Mouse (Mus musculus): ENCODE data around the gene Ggt1. TPM values are rescaled to one million over a fixed set of nuclear protein-coding genes. Genes with fewer than 3 reads are reported as not detected.
A peak's percentile ranks its signal among the peaks of the same experiment; 100 is the strongest.

Gene Ggt1
- polyA plus RNA-seq, 1 experiment from 2014 or later = 1.7 TPM

GRCm38 (mm10) chr10:75627490-75627889, 66.1 kb downstream of the Ggt1 start:
- Histone ChIP-seq H3K4me2 (replicated peaks) (no peak overlapping the region), H3K9me3 (ENCODE audit: control insufficient read depth, low read length) (no peaks in the 10 kb centered on the region), H3K4me1 (replicated peaks; ENCODE audit: control insufficient read depth, insufficient read depth, low read length) (no peaks in the 10 kb centered on the region), H3K27me3 (ENCODE audit: control insufficient read depth, insufficient read depth, low read length) (no peaks in the 10 kb centered on the region), H3K27ac (no peak overlapping the region), H3K9ac (no peak overlapping the region), H3K36me3 (replicated peaks; ENCODE audit: control insufficient read depth, insufficient read depth) (no peaks in the 10 kb centered on the region), H3K4me3 (replicated peaks; ENCODE audit: low read length) (no peak overlapping the region)
- ATAC-seq (ENCODE audit: low FRiP score) = no peak
- DNase-seq (ENCODE audit: low spot score) = no peak
- WGBS = 85% methylated on average over 3 of the region's 3 CpGs

- ATAC-seq (ENCODE audit: low FRiP score) = no peak
- DNase-seq (ENCODE audit: low spot score) = no peak
- Histone ChIP-seq H3K36me3 (replicated peaks; ENCODE audit: control insufficient read depth, insufficient read depth) (no peaks in the 10 kb centered on the region), H3K27ac (no peak overlapping the region), H3K4me1 (replicated peaks; ENCODE audit: control insufficient read depth, insufficient read depth, low read length) (no peaks in the 10 kb centered on the region), H3K9ac (no peak overlapping the region), H3K9me3 (ENCODE audit: control insufficient read depth, low read length) (no peaks in the 10 kb centered on the region), H3K4me2 (replicated peaks) (no peak overlapping the region), H3K4me3 (replicated peaks; ENCODE audit: low read length) (no peak overlapping the region), H3K27me3 (ENCODE audit: control insufficient read depth, insufficient read depth, low read length) (no peaks in the 10 kb centered on the region)
- WGBS = 40% methylated on average over 5 of the region's 5 CpGs
These were observed 71.2 kb downstream of the Ggt1 start for GRCm38 (mm10) chr10:75632633-75633032.

DNA sequence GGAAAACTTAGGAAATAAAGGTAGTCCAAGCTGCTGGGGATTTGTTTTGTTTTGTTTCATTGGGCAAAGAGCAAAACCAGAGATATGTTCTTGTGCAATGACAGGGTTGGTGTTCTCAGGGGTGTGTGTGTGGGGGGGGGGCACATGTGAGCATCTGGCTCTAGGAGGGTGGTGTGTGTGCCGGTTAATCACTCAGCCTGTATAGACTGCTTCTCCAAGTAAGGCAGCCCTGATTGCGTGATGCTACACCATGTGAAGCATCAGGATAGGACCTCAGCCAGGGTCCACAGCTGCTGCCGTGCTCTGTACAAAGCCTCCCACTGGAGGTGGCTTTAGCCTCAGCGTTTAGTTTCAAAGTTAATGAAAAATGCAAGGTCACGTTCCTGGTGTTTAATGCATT, 71.6 kb downstream of the Ggt1 start:
- Histone ChIP-seq H3K36me3 (replicated peaks; ENCODE audit: control insufficient read depth, insufficient read depth) (no peaks in the 10 kb centered on the region), H3K27ac (no peak overlapping the region), H3K9me3 (ENCODE audit: control insufficient read depth, low read length) (no peaks in the 10 kb centered on the region), H3K9ac (no peak overlapping the region), H3K4me1 (replicated peaks; ENCODE audit: control insufficient read depth, insufficient read depth, low read length) (no peaks in the 10 kb centered on the region), H3K27me3 (ENCODE audit: control insufficient read depth, insufficient read depth, low read length) (no peaks in the 10 kb centered on the region), H3K4me3 (replicated peaks; ENCODE audit: low read length) (no peak overlapping the region), H3K4me2 (replicated peaks) (no peak overlapping the region)
- 69% methylated on average over 5 of the region's 5 CpGs for WGBS
- DNase-seq (ENCODE audit: low spot score) = no peak
- no peak for ATAC-seq (ENCODE audit: low FRiP score)

DNA sequence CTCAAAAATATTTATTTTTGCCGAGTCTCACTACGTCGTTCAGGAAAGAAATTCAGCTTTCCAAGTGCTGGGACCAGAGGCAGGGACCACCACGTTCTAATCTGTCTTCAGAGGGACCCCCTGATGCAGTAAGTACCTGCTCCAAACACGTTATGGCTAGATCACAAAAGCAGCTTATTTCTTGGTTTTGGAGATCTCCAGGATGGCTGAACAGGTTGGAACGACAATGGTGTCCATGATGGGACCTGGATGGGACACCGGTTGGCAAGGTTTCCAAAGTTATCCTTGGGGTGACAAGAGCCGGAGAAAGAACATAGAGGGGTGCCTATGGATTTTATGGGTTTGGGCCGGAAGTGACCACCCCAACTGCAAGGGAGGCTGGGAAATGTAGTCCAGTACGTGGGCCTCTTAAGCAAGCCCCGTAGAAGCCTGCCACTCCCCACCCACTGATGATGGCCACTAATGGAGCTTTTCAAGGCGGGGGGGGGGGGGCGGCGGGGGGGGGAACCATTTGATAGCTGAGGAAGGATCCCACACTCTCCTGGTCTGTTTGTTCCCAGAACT, 72.3 kb downstream of the Ggt1 start:
- WGBS = 78% methylated on average over 14 of the region's 14 CpGs
- Histone ChIP-seq H3K9me3 (ENCODE audit: control insufficient read depth, low read length) (no peaks in the 10 kb centered on the region), H3K9ac (no peak overlapping the region), H3K4me3 (replicated peaks; ENCODE audit: low read length) (no peak overlapping the region), H3K27ac (no peak overlapping the region), H3K4me2 (replicated peaks) (no peak overlapping the region), H3K36me3 (replicated peaks; ENCODE audit: control insufficient read depth, insufficient read depth) (no peaks in the 10 kb centered on the region), H3K4me1 (replicated peaks; ENCODE audit: control insufficient read depth, insufficient read depth, low read length) (no peaks in the 10 kb centered on the region), H3K27me3 (ENCODE audit: control insufficient read depth, insufficient read depth, low read length) (no peaks in the 10 kb centered on the region)
- DNase-seq (ENCODE audit: low spot score) (no peak), ATAC-seq (ENCODE audit: low FRiP score) (no peak)

- no peak overlapping the region for H3K4me3 ChIP-seq (replicated peaks; ENCODE audit: low read length)
- no peak for DNase-seq (ENCODE audit: low spot score)
- 94% methylated on average over 8 of the region's 8 CpGs for WGBS
- no peak for ATAC-seq (ENCODE audit: low FRiP score)
- no peak overlapping the region for H3K4me2 ChIP-seq (replicated peaks)
- no peaks in the 10 kb centered on the region for H3K9me3 ChIP-seq (ENCODE audit: control insufficient read depth, low read length)
- H3K4me1 ChIP-seq (replicated peaks; ENCODE audit: control insufficient read depth, insufficient read depth, low read length) = no peaks in the 10 kb centered on the region
- H3K9ac ChIP-seq = no peak overlapping the region
- no peaks in the 10 kb centered on the region for H3K27me3 ChIP-seq (ENCODE audit: control insufficient read depth, insufficient read depth, low read length)
- no peaks in the 10 kb centered on the region for H3K36me3 ChIP-seq (replicated peaks; ENCODE audit: control insufficient read depth, insufficient read depth)
- no peak overlapping the region for H3K27ac ChIP-seq
These were observed 73.2 kb downstream of the Ggt1 start for GRCm38 (mm10) chr10:75634610-75635009.

- Histone ChIP-seq H3K27me3 (ENCODE audit: control insufficient read depth, insufficient read depth, low read length) (no peaks in the 10 kb centered on the region), H3K9me3 (ENCODE audit: control insufficient read depth, low read length) (no peaks in the 10 kb centered on the region), H3K4me2 (replicated peaks) (no peak overlapping the region), H3K27ac (no peak overlapping the region), H3K36me3 (replicated peaks; ENCODE audit: control insufficient read depth, insufficient read depth) (no peaks in the 10 kb centered on the region), H3K4me1 (replicated peaks; ENCODE audit: control insufficient read depth, insufficient read depth, low read length) (no peaks in the 10 kb centered on the region), H3K9ac (no peak overlapping the region), H3K4me3 (replicated peaks; ENCODE audit: low read length) (no peak overlapping the region)
- ATAC-seq (ENCODE audit: low FRiP score) (no peak), DNase-seq (ENCODE audit: low spot score) (no peak)
- WGBS = 72% methylated on average over 14 of the region's 14 CpGs
These were observed 73.8 kb downstream of the Ggt1 start for GRCm38 (mm10) chr10:75635019-75635692.

- whole genome bisulfite sequencing = 6% methylated on average over 9 of the region's 9 CpGs
- no peak for ATAC-seq (ENCODE audit: low FRiP score)
These were observed 74.3 kb downstream of the Ggt1 start for GRCm38 (mm10) chr10:75635693-75636055.

More at GRCm38 (mm10) chr10:75635693-75636055, 74.3 kb downstream of the Ggt1 start:
- H3K9me3 ChIP-seq (ENCODE audit: control insufficient read depth, low read length) = no peaks in the 10 kb centered on the region
- no peak overlapping the region for H3K4me3 ChIP-seq (replicated peaks; ENCODE audit: low read length)
- no peak overlapping the region for H3K27ac ChIP-seq
- H3K36me3 ChIP-seq (replicated peaks; ENCODE audit: control insufficient read depth, insufficient read depth) = no peaks in the 10 kb centered on the region
- H3K27me3 ChIP-seq (ENCODE audit: control insufficient read depth, insufficient read depth, low read length) = no peaks in the 10 kb centered on the region
- no peak overlapping the region for H3K9ac ChIP-seq
- DNase-seq (ENCODE audit: low spot score) = peak; percentile 71
- no peaks in the 10 kb centered on the region for H3K4me1 ChIP-seq (replicated peaks; ENCODE audit: control insufficient read depth, insufficient read depth, low read length)
- no peak overlapping the region for H3K4me2 ChIP-seq (replicated peaks)

Other genes with a start within 250 kb of the Ggt1 start
- gene Adora2a, start 244.7 kb upstream of the Ggt1 start, polyA plus RNA-seq (2014; fragmentation: Nextera tagmentation; extraction: Ambion mirVana) = 4.9 and 5.2 TPM in 2 replicates
- 0.55 and 0.97 TPM in 2 replicates for gene Upb1, start 160.5 kb upstream of the Ggt1 start, polyA plus RNA-seq (2014; fragmentation: Nextera tagmentation; extraction: Ambion mirVana)
- 118 and 119 TPM in 2 replicates for gene Snrpd3, start 44.1 kb upstream of the Ggt1 start, polyA plus RNA-seq (2014; fragmentation: Nextera tagmentation; extraction: Ambion mirVana)
- gene Gucd1, start 43.6 kb upstream of the Ggt1 start, polyA plus RNA-seq (2014; fragmentation: Nextera tagmentation; extraction: Ambion mirVana) = 23.5 and 23.9 TPM in 2 replicates
- 34.5 and 43.5 TPM in 2 replicates for gene Lrrc75b, start 1.3 kb upstream of the Ggt1 start, polyA plus RNA-seq (2014; fragmentation: Nextera tagmentation; extraction: Ambion mirVana)
- 2.1 and 2.7 TPM in 2 replicates for gene Ggt5, start 27.7 kb downstream of the Ggt1 start, polyA plus RNA-seq (2014; fragmentation: Nextera tagmentation; extraction: Ambion mirVana)
- 6.9 and 7.3 TPM in 2 replicates for gene Susd2, start 82.4 kb downstream of the Ggt1 start, polyA plus RNA-seq (2014; fragmentation: Nextera tagmentation; extraction: Ambion mirVana)
- 32.4 and 40.4 TPM in 2 replicates for gene Cabin1, start 202.7 kb downstream of the Ggt1 start, polyA plus RNA-seq (2014; fragmentation: Nextera tagmentation; extraction: Ambion mirVana)
- gene Ddt, start 211.8 kb downstream of the Ggt1 start, polyA plus RNA-seq (2014; fragmentation: Nextera tagmentation; extraction: Ambion mirVana) = 84.3 and 89.8 TPM in 2 replicates
- not detected in 2 replicates for gene Gm20441, start 219.3 kb downstream of the Ggt1 start, polyA plus RNA-seq (2014; fragmentation: Nextera tagmentation; extraction: Ambion mirVana)
- 0.57 and 1.4 TPM in 2 replicates for gene Gstt3, start 219.8 kb downstream of the Ggt1 start, polyA plus RNA-seq (2014; fragmentation: Nextera tagmentation; extraction: Ambion mirVana)
- gene Gstt1, start 237.0 kb downstream of the Ggt1 start, polyA plus RNA-seq (2014; fragmentation: Nextera tagmentation; extraction: Ambion mirVana) = 12.1 and 12.2 TPM in 2 replicates

Data from hindbrain, embryonic 14.5 days (tissue).